Mouse (Mus musculus) large intestine, adult 2 months (tissue): ENCODE data around the gene Jade1. TPM values are rescaled to one million over a fixed set of nuclear protein-coding genes. Genes with fewer than 3 reads are reported as not detected.

Experiments
- DNase-seq: peaks from one replicate; pipeline ENCODE4 v3.0.0-alpha.2; 2012; ENCODE audit warnings: low read depth, low spot score
- WGBS: fragments of 180-500 bp; shearing (Covaris S2); methylation state at CpG from one replicate; pipeline ENCODE4 v1.1.7; 2018; 5-methylcytosine and 5-hydroxymethylcytosine counted together
- polyA plus RNA-seq: library from polyadenylated mRNA; depleted of rRNA; stranded (reverse); fragments of >200 nt; gene quantifications from 2 replicates; pipeline ENCODE4 v1.2.3, GENCODE M21; 2012

The Jade1 gene
- polyA plus RNA-seq, 1 experiment = 5.8 TPM

GRCm38 (mm10) chr3:41591651-41592170 lies 36.2 kb downstream of the Jade1 start:
- WGBS = 94% methylated on average over 14 of the region's 14 CpGs
- DNase-seq = no peak

- no peak for DNase-seq
- 89% methylated on average over 7 of the region's 7 CpGs for WGBS
Observed at GRCm38 (mm10) chr3:41592805-41593204, 37.3 kb downstream of the Jade1 start.

GRCm38 (mm10) chr3:41594097-41594879 lies 38.8 kb downstream of the Jade1 start:
- 28% methylated on average over 9 of the region's 9 CpGs for WGBS
- no peak for DNase-seq

- no peak for DNase-seq
- WGBS = 72% methylated on average over 4 of the region's 4 CpGs
Observed at GRCm38 (mm10) chr3:41595010-41595409, 39.5 kb downstream of the Jade1 start.

GRCm38 (mm10) chr3:41597036-41597435 lies 41.5 kb downstream of the Jade1 start:
- 92% methylated on average over 8 of the region's 8 CpGs for whole genome bisulfite sequencing
- no peak for DNase-seq

- 89% methylated on average over 9 of the region's 9 CpGs for WGBS
- DNase-seq = no peak
Observed at GRCm38 (mm10) chr3:41598412-41598811, 42.9 kb downstream of the Jade1 start.

- no peak for DNase-seq
- WGBS = 86% methylated on average over 10 of the region's 10 CpGs
Observed at GRCm38 (mm10) chr3:41599226-41599625, 43.7 kb downstream of the Jade1 start.

- no peak for DNase-seq
- 82% methylated on average over 14 of the region's 14 CpGs for WGBS
Observed at GRCm38 (mm10) chr3:41599806-41600589, 44.5 kb downstream of the Jade1 start.

GRCm38 (mm10) chr3:41601226-41602020 lies 45.9 kb downstream of the Jade1 start:
- DNase-seq = no peak
- 82% methylated on average over 9 of the region's 9 CpGs for WGBS

GRCm38 (mm10) chr3:41602933-41603332 lies 47.4 kb downstream of the Jade1 start:
- whole genome bisulfite sequencing = 38% methylated on average over 10 of the region's 10 CpGs

GRCm38 (mm10) chr3:41603470-41604019 lies 48.0 kb downstream of the Jade1 start:
- 78% methylated on average over 5 of the region's 5 CpGs for WGBS
- DNase-seq = no peak

More at GRCm38 (mm10) chr3:41602933-41603332, 47.4 kb downstream of the Jade1 start:
- no peak for DNase-seq

GRCm38 (mm10) chr3:41604629-41605321 lies 49.2 kb downstream of the Jade1 start:
- 60% methylated on average over 12 of the region's 12 CpGs for WGBS
- DNase-seq = no peak

GRCm38 (mm10) chr3:41605601-41606329 lies 50.2 kb downstream of the Jade1 start:
- WGBS = 87% methylated on average over 13 of the region's 13 CpGs

GRCm38 (mm10) chr3:41606330-41606664 lies 50.8 kb downstream of the Jade1 start:
- DNase-seq = no peak
- WGBS = 91% methylated on average over 4 of the region's 4 CpGs

More at GRCm38 (mm10) chr3:41605601-41606329, 50.2 kb downstream of the Jade1 start:
- DNase-seq = no peak

GRCm38 (mm10) chr3:41607050-41607449 lies 51.5 kb downstream of the Jade1 start:
- no peak for DNase-seq
- 94% methylated on average over 9 of the region's 9 CpGs for WGBS

- 82% methylated on average over 8 of the region's 8 CpGs for WGBS
- no peak for DNase-seq
Observed at GRCm38 (mm10) chr3:41607467-41607866, 51.9 kb downstream of the Jade1 start.

GRCm38 (mm10) chr3:41609071-41609470 lies 53.5 kb downstream of the Jade1 start:
- WGBS = 93% methylated on average over 5 of the region's 5 CpGs
- DNase-seq = no peak

GRCm38 (mm10) chr3:41612211-41612610 lies 56.7 kb downstream of the Jade1 start:
- 96% methylated on average over 3 of the region's 3 CpGs for WGBS
- DNase-seq = no peak
